Mouse (Mus musculus): Measurements from ENCODE around the gene Nfkbib. TPM values are rescaled to one million over a fixed set of nuclear protein-coding genes. Genes with fewer than 3 reads are reported as not detected.

Nfkbib gene
- total RNA-seq, 4 experiments from 2014 or later, result 23.0 to 25.5 (median 24.7) TPM

DNA sequence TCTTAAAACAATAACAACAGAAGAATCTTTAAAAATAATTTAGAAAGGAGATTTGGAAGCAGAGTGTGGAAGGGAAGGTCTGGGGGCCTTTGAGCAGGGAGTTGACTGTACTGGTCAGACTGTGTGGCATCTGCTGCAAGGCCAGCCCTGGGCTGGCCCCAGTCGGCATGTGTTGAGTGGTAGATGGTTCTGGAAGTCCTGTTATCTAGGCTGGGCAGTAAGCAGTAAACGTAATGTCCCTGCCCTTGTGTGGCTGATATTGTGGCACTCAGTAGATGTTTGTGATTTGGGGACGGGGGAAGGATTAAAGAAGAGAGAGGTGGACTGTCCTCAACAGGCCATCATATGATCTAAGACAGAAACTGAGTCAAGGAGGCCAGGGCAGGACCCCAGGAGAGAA lies 3.0 kb upstream of the Nfkbib start:
- DNase-seq (ENCODE audit: low spot score in 2 of 2), result no peak

DNA sequence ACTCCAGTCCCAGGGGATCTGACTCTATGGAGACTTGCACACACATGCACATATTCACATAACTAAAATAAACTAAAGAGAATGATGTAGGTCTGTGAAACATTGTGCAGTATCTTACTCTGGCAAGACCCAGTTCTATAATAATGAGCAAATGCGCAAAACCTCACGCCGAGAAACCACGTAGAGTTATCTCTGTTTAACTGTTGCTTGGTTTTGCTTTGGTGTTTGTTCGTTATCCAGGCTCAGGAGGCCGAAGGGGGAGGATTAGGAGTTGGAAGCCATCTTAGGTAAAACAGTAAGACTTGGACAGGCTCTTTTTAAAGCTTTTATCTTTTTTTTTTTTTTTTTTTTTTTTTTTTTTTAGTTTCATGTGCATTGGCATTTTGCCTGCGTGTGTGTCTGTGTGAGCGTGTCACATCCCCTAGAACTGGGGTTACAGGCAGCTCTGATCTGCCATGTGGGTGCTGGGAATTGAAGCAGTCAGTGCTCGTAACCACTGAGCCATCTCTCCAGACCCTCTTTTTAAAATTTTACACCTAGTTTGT lies 2.2 kb upstream of the Nfkbib start:
- no peak for DNase-seq (ENCODE audit: low spot score in 2 of 2)

DNA sequence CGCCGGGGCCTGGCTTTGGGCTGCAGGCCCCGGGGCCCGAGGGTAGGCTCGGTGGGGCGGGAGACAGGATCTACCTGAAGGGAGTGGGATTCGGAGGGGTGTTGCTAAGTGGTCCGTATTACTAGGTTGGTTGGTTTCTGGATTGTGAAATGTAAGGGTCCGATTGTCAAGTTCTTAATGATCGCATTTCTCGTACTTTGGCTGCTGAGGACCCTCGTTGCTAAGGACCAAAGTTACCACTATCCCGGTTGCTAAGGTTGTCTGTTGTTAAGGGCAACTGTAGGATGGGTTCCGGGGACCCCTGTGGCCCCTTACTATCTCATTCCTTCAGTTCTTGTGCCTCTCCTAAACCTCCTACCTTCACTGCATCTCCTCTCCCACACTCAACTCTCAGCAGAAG lies 402 bp downstream of the Nfkbib start:
- DNase-seq (ENCODE audit: low spot score in 2 of 2), result no peak

DNA sequence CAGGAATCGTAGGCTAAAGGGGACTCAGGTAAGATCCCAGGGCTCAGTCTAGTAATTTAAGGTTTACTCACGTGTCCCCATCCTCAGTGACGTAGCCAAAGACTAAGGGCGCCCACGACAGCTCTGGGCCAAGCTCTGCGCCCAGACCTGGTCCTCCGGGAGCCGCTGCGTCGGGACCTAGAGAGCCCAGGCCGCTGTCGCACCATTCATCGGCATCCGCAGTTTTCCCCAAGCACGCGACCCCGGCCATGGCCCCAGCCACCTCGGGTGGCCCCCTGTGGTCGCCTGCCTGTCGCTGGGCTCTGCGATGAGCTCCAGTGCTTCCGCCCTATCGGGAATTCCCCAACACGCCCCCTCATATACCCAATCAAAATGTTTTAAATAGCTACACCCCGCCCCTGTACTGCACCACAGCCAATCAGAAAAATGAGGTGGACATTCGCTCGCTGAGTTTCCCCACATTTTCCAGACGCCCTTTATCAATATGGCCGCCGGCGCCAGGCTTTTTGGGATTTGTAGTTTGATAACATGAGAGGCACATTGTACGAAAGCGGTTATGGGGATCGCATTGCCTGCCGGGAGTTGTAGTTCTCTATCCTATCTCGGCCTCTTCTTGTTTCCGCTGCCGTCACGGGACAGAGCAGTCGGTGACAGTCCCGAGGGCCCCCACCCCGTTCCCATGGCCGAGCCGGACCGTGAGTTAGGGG lies 986 bp downstream of the Nfkbib start, which contains the start of gene Sirt2:
Gene Sirt2 (plus strand): TSS at position 563 of the 707 bp plus-strand sequence.
- peak; percentile 99 for DNase-seq (ENCODE audit: low spot score in 2 of 2)

DNA sequence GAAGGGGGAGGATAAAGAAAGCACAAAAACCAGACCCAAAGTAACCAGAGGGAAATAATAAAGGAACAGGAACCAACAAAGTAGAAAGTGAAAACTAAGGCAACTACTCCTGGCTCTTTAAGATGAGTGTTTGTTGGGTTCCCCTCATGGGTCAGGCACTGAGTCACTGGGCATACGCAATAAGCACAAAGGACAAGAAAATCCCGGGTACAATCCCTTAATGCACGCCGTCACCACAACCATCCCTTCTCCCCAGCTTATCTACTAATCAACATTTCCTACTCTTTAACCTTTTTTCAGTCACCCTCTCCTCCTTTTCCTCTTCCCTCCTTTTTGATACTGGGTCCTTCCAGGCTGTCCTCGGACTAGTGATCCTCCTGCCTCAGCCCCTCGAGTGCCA lies 2.1 kb downstream of the Nfkbib start:
- no peak for DNase-seq (ENCODE audit: low spot score in 2 of 2)

DNA sequence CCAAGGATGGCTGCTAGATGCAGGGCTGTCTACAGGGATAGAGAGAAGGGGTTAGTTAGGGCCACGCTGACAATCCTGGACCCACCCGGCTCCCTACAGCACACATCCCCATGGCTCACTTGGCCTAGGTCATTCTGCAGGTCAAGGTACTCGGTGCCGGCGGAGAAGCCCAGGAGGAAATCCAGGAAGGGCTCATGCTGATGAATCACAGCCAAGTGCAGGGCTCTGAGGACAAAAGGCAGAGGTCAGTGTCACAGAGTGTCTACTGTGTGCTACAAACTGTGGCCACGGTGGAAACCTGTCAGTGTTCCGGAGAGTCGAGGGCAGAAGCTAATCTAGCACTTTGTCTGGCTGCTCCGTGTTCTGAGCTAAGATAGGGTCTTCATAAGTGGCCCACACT lies 5.4 kb downstream of the Nfkbib start:
- no peak for DNase-seq (ENCODE audit: low spot score in 2 of 2)

DNA sequence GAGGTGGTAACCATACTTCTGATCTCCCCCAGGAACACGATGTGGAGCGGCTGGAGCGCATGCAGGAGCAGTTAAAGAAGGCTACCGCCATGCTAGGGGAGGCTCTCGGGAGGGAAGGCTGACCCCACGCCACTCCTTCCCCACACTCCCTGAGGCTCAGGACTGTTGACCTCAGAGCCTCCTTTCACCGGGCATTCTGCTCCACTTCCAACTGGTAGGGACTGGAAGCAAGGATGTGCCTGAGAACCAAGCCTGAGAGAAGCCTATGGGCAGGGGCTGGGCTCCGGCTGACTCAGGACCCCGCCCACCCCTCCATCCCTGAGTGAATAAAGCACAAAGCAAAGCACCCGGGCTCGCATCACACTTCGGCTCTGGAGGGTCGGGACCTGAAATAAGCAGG lies 8.7 kb downstream of the Nfkbib start:
- no peak for DNase-seq (ENCODE audit: low spot score in 2 of 2)

DNA sequence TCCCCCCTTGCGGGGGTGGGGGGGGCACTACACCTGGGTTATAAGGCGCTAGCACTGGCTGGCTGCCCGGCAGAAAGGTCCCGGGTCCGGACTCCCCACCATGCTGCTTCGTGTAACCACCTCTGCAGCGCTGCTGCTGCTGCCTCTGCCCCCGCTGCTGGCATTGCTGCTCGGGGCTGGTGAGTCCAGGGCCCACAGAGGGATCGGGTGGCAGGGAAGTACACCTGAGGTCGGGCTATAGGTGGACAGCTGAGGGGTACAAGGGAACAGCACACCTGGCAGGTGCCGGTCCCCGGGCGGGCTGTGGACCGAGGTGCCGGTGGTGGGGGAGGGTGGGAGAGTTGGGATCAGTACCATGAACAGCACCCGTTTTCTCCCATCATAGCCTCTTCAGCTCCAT lies 11.2 kb downstream of the Nfkbib start, which contains the start of gene Ccer2:
Gene Ccer2 (plus strand): TSS at position 96 of the 400 bp plus-strand sequence.
- no peak for DNase-seq (ENCODE audit: low spot score in 2 of 2)

DNA sequence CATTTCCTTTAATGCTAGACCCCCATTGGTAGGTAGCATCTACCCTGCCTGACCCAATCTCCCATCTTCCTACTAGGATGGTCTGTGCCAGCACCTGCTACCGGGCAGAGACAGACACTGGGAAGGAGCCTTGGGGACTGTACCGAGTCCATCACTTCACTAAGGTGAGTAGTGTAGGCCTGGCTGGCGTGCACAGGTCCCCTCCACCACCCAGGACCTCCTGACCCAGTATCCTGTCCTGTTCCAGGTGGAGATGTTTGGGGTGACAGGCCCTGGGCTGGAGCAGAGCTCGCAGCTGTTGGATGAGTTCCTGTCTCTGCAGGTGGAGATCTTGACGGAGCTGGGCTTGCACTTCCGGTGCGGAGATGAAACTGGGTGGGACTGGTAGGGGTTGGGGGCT lies 17.4 kb downstream of the Nfkbib start:
- DNase-seq (ENCODE audit: low spot score in 2 of 2), result no peak

DNA sequence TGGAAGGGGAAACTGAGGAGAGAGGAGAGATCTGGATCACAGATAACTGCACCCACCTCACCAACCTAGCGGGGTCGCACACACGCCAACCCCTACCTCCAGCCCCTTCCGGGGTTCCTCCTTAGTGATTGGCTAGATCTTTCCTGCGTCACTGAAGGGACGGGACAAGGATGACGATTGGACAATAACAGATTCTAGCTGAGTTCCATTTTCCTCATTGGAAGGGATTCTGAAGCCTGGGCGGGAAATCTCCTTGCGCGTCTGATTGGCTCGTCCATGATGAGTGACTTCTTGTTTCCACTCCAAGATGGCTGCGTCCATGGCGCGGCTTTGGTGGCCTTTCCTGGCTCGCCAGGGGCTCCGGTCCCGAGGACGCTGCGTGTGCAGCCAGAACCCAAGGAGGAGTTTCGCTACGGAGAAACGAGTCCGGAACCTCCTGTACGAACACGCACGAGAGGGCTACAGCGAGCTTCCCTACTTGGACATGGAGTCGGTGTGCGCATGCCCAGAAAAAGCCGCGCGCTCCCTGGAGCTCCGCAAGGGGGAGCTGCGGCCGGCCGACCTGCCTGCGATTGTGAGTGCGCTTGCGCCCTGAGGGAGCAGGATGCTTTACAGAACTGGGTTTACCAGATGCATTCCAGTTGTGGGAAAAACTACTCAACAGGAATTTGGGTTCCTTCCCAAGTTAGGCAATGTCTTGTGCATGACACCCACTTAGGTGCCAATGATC lies 25.4 kb downstream of the Nfkbib start, which contains the start of the genes Mrps12 and Sars2:
Gene Mrps12 (minus strand): TSS at position 112 of the 730 bp plus-strand sequence.
Gene Sars2 (plus strand): TSS at position 284 of the 730 bp plus-strand sequence.
- peak; percentile 98 for DNase-seq (ENCODE audit: low spot score in 2 of 2)

DNA sequence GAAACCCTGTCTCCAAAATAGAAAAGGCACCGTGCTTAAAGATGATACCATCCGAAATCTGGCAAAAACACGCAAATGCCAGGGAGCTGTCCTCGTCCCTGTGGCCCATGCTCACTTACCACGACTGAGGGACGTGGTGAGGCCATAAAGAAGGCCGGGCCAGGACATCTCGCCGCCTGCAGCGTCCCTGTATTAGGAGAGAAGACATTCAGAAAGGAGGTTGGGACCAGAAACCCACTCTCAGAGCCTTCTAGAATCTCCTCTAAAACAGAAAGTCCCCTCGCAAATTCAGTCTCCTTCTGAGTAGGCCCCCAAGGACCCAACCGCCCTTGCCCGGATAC lies 26.0 kb downstream of the Nfkbib start:
- no peak for DNase-seq (ENCODE audit: low spot score in 2 of 2)

DNA sequence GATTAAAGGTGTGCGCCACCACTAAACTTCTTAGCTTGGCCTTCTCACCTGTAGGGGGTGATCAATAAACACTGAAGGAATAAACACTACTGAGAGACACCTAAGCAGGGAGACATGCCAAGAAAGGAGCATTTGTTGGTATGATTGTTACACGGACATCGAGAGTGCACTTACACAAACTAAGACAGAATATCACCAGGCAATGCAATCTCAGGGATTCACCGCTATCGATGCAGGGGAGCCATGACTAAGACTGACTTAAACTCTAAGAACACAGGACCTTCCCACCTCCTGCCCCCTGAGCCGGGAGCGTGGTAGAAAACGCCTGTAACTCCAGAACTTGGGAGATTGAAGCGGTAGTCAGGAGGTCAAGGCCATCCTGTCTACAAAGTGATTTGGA lies 26.4 kb downstream of the Nfkbib start:
- DNase-seq (ENCODE audit: low spot score in 2 of 2), result no peak

DNA sequence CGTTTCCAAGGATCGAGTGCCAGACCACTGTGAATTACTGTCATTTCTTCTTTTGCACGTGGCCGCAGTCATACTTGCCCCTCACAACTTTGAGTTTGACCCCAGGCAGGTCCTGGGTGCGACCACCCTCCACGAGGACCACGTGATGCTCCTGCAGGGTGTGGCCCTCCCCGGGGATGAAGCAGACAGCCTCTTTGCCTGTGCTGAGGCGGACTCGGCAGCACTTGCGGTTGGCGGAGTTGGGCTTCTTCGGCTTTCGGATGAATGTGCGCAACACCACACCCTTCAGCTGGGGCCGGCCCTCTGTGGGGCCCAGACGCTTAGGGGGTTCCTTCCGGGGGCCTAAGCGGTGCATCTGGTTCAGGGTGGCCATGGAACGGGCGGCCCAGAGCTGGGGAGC lies 27.5 kb downstream of the Nfkbib start:
- no peak for DNase-seq (ENCODE audit: low spot score in 2 of 2)

DNA sequence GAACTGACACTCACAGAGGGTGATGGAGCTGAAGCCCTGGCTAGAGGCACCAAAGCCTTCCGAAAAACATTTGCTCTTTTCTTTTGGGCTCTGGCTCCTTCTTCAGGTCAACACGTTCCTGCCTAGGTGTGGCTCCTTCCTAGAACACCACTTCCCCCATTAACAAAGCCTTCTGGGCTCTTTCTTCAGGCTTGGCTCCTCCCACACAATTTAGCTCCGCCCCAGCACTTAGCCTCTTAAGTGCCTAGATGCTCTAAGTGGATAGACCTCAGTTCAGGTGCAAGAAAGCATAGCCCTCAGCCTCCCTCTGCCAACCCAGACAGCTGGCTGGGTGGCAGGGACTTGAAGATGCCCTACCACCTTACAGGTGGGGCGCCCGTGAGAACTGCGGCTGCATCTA lies 31.6 kb downstream of the Nfkbib start:
- DNase-seq (ENCODE audit: low spot score in 2 of 2), result no peak

DNA sequence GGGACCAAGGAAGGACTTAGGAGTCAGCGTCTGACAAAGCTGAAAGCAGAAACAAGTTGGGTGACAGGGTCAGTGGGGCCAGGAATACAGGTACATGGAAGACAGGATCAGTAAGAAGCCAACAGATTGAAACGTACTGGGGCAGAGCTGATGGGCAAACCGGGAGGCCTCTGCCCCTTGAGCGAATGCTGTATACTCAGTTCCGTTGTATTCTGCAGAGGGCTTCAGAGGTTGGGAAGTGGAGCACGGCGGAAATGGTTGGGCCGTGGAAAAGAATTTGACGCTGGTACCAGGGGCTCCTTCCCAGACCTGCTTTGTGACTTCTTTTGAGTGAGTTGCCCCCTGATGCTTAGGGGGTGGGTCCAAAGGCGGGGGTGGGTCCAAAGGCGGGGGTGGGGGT lies 34.1 kb downstream of the Nfkbib start:
- no peak for DNase-seq (ENCODE audit: low spot score in 2 of 2)

DNA sequence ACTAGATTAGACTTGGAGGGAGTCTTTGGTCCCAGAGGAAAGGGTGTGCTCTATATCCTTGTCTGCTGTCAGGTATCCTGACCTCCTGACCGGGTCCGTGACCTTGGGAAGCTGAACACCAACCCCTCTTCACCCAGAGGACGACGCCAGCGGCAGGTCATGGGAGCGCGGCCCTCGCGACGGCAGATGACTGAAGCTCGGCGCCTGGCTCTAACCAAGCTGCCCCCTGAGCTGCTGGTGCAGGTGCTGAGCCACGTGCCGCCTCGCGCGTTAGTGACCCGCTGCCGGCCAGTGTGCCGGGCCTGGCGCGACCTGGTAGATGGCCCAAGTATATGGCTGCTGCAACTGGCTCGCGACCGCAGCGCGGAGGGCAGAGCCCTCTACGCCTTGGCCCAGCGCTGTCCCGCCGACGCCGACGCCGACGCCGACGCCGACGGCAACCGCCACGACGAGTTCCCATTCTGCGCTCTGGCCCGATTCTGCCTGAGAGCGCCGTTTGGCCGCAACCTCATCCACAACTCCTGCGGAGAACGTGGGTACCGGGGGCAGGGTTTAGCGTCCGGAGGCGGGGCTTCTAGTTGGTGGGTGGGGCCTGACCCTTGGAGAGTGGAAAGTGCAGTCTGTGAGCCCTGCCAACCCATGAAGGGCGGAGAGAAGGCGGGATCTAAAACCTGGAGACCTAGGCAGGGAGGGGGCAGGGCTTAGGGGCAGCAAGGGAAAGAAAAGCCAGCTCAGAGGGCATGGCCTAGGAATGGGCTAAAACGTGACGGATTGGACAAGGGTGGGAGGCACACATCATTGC lies 34.8 kb downstream of the Nfkbib start:
- no peak for DNase-seq (ENCODE audit: low spot score in 2 of 2)

DNA sequence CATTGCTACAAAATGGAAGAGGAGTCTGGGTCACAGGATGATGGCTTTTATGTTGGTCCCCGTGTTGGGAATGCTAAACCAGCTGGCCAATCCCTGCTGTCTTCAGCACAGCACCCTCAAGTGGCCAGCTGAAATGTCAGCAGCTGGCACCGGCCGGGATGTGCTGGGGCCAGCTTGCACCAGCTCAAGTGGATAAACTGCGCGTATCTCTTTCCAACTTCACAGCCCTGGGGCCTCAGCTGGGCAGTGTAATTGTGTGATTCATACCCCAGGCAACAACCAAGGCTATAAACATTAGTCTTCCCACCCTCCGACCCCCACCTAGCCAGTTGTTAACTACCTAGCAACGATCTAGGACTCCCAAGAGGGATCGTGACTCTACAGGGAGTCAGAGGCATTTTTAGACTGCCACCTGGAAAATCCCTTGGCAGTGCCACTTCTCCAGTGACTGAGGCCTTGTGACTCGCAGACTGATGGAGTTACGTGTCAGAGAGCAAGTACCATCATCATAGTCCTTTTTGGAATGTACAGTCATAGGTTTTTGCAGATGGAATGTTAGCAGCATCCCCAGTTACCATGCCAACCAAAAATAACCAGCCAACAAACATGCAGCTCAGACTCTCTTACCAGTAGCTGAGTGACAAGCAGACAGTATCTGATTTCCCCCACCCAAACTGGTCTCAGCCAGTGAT lies 39.5 kb downstream of the Nfkbib start:
- DNase-seq (ENCODE audit: low spot score in 2 of 2), result peak; percentile 60 to 75

DNA sequence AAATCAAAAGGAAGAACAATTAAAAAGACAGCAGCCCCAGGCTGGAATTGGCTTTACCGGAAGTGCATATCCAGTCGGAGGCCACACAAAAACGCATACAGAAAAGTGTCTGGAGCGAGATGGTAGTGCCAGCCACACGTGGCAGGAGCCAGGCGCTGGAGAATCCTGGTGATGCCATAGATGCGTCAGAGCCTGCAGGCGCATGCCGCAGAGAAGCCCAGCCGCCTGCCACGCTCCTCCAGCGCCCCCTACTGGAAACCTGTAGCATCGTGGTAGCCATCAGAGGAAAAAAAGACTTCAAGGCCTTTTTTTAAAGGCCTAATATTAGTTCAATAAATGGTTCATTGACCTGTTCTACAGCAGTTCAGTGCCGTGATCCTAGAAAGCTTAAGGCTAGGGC lies 40.7 kb downstream of the Nfkbib start:
- DNase-seq (ENCODE audit: low spot score in 2 of 2), result peak; percentile 78 to 87

DNA sequence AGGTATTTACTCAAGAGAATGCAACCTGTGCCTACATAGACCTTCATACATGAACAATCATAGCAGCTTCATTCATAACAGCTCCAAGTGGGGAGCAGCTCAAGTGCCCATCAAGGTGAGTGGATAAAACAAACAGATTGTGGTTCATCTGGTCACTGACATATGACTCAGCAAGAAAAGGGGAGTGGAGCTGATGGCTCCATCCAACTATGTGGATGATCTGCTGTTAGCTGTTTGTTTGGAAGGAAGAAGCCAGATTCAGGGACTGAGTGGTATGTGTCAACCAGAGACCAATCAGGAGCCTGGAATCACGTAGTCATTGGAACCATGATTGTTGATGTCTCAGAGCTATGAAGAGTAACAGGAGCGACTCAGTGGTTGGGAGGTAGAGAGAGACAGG lies 42.7 kb downstream of the Nfkbib start:
- no peak for DNase-seq (ENCODE audit: low spot score in 2 of 2)

DNA sequence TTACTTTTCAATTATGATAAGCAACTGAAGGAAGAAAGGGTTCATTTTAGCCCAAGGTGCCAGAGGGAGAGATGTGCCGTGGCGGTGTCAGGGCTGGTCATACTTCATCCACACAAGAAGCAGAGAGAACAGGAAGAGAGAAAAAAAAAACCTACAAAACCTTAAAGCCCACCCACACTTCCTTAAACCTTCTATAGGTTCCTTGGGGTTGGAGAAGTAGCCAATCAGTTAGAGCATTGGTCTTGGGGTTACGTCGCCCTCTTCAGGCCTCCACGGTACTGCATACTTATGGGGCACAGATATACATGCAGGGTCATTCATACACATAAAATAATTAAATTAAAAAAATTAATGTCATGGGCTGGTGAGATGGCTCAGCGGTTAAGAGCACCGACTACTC lies 45.2 kb downstream of the Nfkbib start:
- DNase-seq (ENCODE audit: low spot score in 2 of 2), result no peak
